Mouse (Mus musculus): ENCODE measurements at regions not wholly inside any gene's neighbourhood (a gene's known extent, or its start where the extent isn't known, plus 50 kb on each side); places are given as distances from the start of the nearest gene placed in this dataset.
A peak's percentile ranks its signal among the peaks of the same experiment; 100 is the strongest.

GRCm38 (mm10) chr9:115384345-115384744 is 74.1 kb upstream of the Stt3b start:
- H3K36me3 ChIP-seq (ENCODE audit: control insufficient read depth, insufficient read depth, low read length) = no peaks in the 10 kb centered on the region
- H3K4me3 ChIP-seq (ENCODE audit: low read depth, low read length) = no peak overlapping the region
- DNase-seq (ENCODE audit: low spot score) = no peak
- no peak overlapping the region for H3K4me2 ChIP-seq (ENCODE audit: low read depth, low read length, severe bottlenecking)
- H3K9ac ChIP-seq (ENCODE audit: low read length) = no peak overlapping the region
- ATAC-seq (replicated peaks; ENCODE audit: low FRiP score) = no peak
- H3K27me3 ChIP-seq (ENCODE audit: control insufficient read depth, insufficient read depth, low read length) = no peaks in the 10 kb centered on the region
- no peaks in the 10 kb centered on the region for H3K9me3 ChIP-seq (ENCODE audit: control insufficient read depth, low read length)
- no peak overlapping the region for H3K27ac ChIP-seq (ENCODE audit: low read depth, low read length)
- WGBS = 94% methylated on average over 1 of the region's 1 CpGs
- no peaks in the 10 kb centered on the region for H3K4me1 ChIP-seq (replicated peaks; ENCODE audit: control insufficient read depth, insufficient read depth, low read length)

GRCm38 (mm10) chr9:115387471-115388360 is 77.5 kb upstream of the Stt3b start:
- no peak overlapping the region for H3K27ac ChIP-seq (ENCODE audit: low read depth, low read length)
- H3K4me3 ChIP-seq (ENCODE audit: low read depth, low read length) = no peak overlapping the region
- no peaks in the 10 kb centered on the region for H3K9me3 ChIP-seq (ENCODE audit: control insufficient read depth, low read length)
- ATAC-seq (replicated peaks; ENCODE audit: low FRiP score) (no peak), DNase-seq (ENCODE audit: low spot score) (no peak)
- H3K4me2 ChIP-seq (ENCODE audit: low read depth, low read length, severe bottlenecking) = no peak overlapping the region
- WGBS = 90% methylated on average over 26 of the region's 26 CpGs
- H3K27me3 ChIP-seq (ENCODE audit: control insufficient read depth, insufficient read depth, low read length) = no peaks in the 10 kb centered on the region
- no peaks in the 10 kb centered on the region; the same call in 1 of the 2 replicates for H3K4me1 ChIP-seq (replicated peaks; ENCODE audit: control insufficient read depth, insufficient read depth, low read length)
- no peak overlapping the region for H3K9ac ChIP-seq (ENCODE audit: low read length)
- H3K36me3 ChIP-seq (ENCODE audit: control insufficient read depth, insufficient read depth, low read length) = no peaks in the 10 kb centered on the region

GRCm38 (mm10) chr9:115388361-115388759 is 78.1 kb upstream of the Stt3b start:
- WGBS = 92% methylated on average over 11 of the region's 11 CpGs
- Histone ChIP-seq H3K36me3 (ENCODE audit: control insufficient read depth, insufficient read depth, low read length) (no peaks in the 10 kb centered on the region), H3K9ac (ENCODE audit: low read length) (no peak overlapping the region), H3K4me1 (replicated peaks; ENCODE audit: control insufficient read depth, insufficient read depth, low read length) (no peaks in the 10 kb centered on the region; the same call in 1 of the 2 replicates), H3K4me2 (ENCODE audit: low read depth, low read length, severe bottlenecking) (no peak overlapping the region), H3K4me3 (ENCODE audit: low read depth, low read length) (no peak overlapping the region), H3K27ac (ENCODE audit: low read depth, low read length) (no peak overlapping the region), H3K27me3 (ENCODE audit: control insufficient read depth, insufficient read depth, low read length) (no peaks in the 10 kb centered on the region), H3K9me3 (ENCODE audit: control insufficient read depth, low read length) (no peaks in the 10 kb centered on the region)
- DNase-seq (ENCODE audit: low spot score) (no peak), ATAC-seq (replicated peaks; ENCODE audit: low FRiP score) (no peak)

- Histone ChIP-seq H3K27me3 (ENCODE audit: control insufficient read depth, insufficient read depth, low read length) (no peaks in the 10 kb centered on the region), H3K4me1 (replicated peaks; ENCODE audit: control insufficient read depth, insufficient read depth, low read length) (no peaks in the 10 kb centered on the region; the same call in 1 of the 2 replicates), H3K27ac (ENCODE audit: low read depth, low read length) (no peak overlapping the region), H3K4me2 (ENCODE audit: low read depth, low read length, severe bottlenecking) (no peak overlapping the region), H3K9ac (ENCODE audit: low read length) (no peak overlapping the region), H3K9me3 (ENCODE audit: control insufficient read depth, low read length) (no peaks in the 10 kb centered on the region), H3K4me3 (ENCODE audit: low read depth, low read length) (no peak overlapping the region), H3K36me3 (ENCODE audit: control insufficient read depth, insufficient read depth, low read length) (no peaks in the 10 kb centered on the region)
- no peak for DNase-seq (ENCODE audit: low spot score)
- WGBS = 86% methylated on average over 2 of the region's 2 CpGs
- no peak for ATAC-seq (replicated peaks; ENCODE audit: low FRiP score)
These were observed 78.9 kb upstream of the Stt3b start for GRCm38 (mm10) chr9:115389082-115389481.

GRCm38 (mm10) chr9:115390880-115391281 is 80.7 kb upstream of the Stt3b start:
- Histone ChIP-seq H3K27me3 (ENCODE audit: control insufficient read depth, insufficient read depth, low read length) (no peaks in the 10 kb centered on the region), H3K4me3 (ENCODE audit: low read depth, low read length) (no peak overlapping the region), H3K36me3 (ENCODE audit: control insufficient read depth, insufficient read depth, low read length) (no peaks in the 10 kb centered on the region), H3K9ac (ENCODE audit: low read length) (no peak overlapping the region), H3K4me2 (ENCODE audit: low read depth, low read length, severe bottlenecking) (no peak overlapping the region), H3K9me3 (ENCODE audit: control insufficient read depth, low read length) (no peaks in the 10 kb centered on the region), H3K27ac (ENCODE audit: low read depth, low read length) (no peak overlapping the region), H3K4me1 (replicated peaks; ENCODE audit: control insufficient read depth, insufficient read depth, low read length) (no peaks in the 10 kb centered on the region; the same call in 1 of the 2 replicates)
- 49% methylated on average over 11 of the region's 11 CpGs for WGBS
- peak; percentile 70 for DNase-seq (ENCODE audit: low spot score)
- peak; percentile 70; the same call in 1 of the 2 replicates for ATAC-seq (replicated peaks; ENCODE audit: low FRiP score)

- no peaks in the 10 kb centered on the region for H3K9me3 ChIP-seq (ENCODE audit: control insufficient read depth, low read length)
- no peaks in the 10 kb centered on the region; the same call in 1 of the 2 replicates for H3K4me1 ChIP-seq (replicated peaks; ENCODE audit: control insufficient read depth, insufficient read depth, low read length)
- DNase-seq (ENCODE audit: low spot score) (no peak), ATAC-seq (replicated peaks; ENCODE audit: low FRiP score) (no peak)
- H3K27ac ChIP-seq (ENCODE audit: low read depth, low read length) = no peak overlapping the region
- no peak overlapping the region for H3K4me2 ChIP-seq (ENCODE audit: low read depth, low read length, severe bottlenecking)
- H3K4me3 ChIP-seq (ENCODE audit: low read depth, low read length) = no peak overlapping the region
- WGBS = 93% methylated on average over 8 of the region's 8 CpGs
- H3K27me3 ChIP-seq (ENCODE audit: control insufficient read depth, insufficient read depth, low read length) = no peaks in the 10 kb centered on the region
- H3K9ac ChIP-seq (ENCODE audit: low read length) = no peak overlapping the region
- no peaks in the 10 kb centered on the region for H3K36me3 ChIP-seq (ENCODE audit: control insufficient read depth, insufficient read depth, low read length)
These were observed 85.3 kb upstream of the Stt3b start for GRCm38 (mm10) chr9:115395511-115395910.

GRCm38 (mm10) chr9:115400461-115400860 is 90.2 kb upstream of the Stt3b start:
- no peaks in the 10 kb centered on the region for H3K4me1 ChIP-seq (replicated peaks; ENCODE audit: control insufficient read depth, insufficient read depth, low read length)
- no peaks in the 10 kb centered on the region for H3K36me3 ChIP-seq (ENCODE audit: control insufficient read depth, insufficient read depth, low read length)
- H3K27me3 ChIP-seq (ENCODE audit: control insufficient read depth, insufficient read depth, low read length) = no peaks in the 10 kb centered on the region
- H3K4me2 ChIP-seq (ENCODE audit: low read depth, low read length, severe bottlenecking) = no peak overlapping the region
- no peak overlapping the region for H3K4me3 ChIP-seq (ENCODE audit: low read depth, low read length)
- WGBS = 93% methylated on average over 6 of the region's 6 CpGs
- ATAC-seq (replicated peaks; ENCODE audit: low FRiP score) (no peak), DNase-seq (ENCODE audit: low spot score) (no peak)
- H3K9ac ChIP-seq (ENCODE audit: low read length) = no peak overlapping the region
- H3K27ac ChIP-seq (ENCODE audit: low read depth, low read length) = no peak overlapping the region
- H3K9me3 ChIP-seq (ENCODE audit: control insufficient read depth, low read length) = no peaks in the 10 kb centered on the region

GRCm38 (mm10) chr9:115401405-115402151 is 91.4 kb upstream of the Stt3b start:
- 79% methylated on average over 13 of the region's 13 CpGs for WGBS
- Histone ChIP-seq H3K4me3 (ENCODE audit: low read depth, low read length) (no peak overlapping the region), H3K4me1 (replicated peaks; ENCODE audit: control insufficient read depth, insufficient read depth, low read length) (no peaks in the 10 kb centered on the region), H3K9ac (ENCODE audit: low read length) (no peak overlapping the region), H3K9me3 (ENCODE audit: control insufficient read depth, low read length) (no peaks in the 10 kb centered on the region), H3K27me3 (ENCODE audit: control insufficient read depth, insufficient read depth, low read length) (no peaks in the 10 kb centered on the region), H3K36me3 (ENCODE audit: control insufficient read depth, insufficient read depth, low read length) (no peaks in the 10 kb centered on the region), H3K27ac (ENCODE audit: low read depth, low read length) (no peak overlapping the region), H3K4me2 (ENCODE audit: low read depth, low read length, severe bottlenecking) (no peak overlapping the region)
- ATAC-seq (replicated peaks; ENCODE audit: low FRiP score) (no peak), DNase-seq (ENCODE audit: low spot score) (no peak)
